In the genomic region with DNA sequence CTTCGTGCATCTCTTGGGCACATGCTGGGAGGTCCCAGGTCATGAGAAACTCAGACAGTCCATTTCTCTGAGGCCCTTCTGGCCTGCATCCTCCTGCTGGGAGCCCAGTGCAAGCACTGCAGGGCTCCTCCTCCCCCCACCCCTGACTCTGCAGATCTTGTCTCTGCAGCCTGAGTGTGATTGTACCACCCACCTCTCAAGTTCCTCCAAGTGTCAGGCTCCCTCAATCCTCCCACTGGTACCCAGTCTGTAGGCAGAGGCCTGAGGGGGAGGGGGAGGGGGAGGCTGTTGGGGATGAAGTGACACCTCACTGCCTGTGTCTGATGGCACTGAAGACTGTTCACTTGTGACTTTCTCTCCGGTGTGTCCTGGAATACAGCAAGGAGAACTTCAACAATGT, we compare ENCODE assay signal across 18 mouse cellular contexts. TPM values are rescaled to one million over a fixed set of nuclear protein-coding genes. Genes with fewer than 3 reads are reported as not detected.
"Had no signal": no experiment of that assay in that cellular context is flagged by ENCODE, and none has a peak within 500 bp of the region (broad histone marks: within the 10 kb centered on the region; RNA-seq: fewer than 3 reads in every experiment).

No protein-coding gene starts in this region.

- ATAC-seq: intestine, postnatal 0 days; liver, postnatal 0 days; lung, postnatal 0 days; midbrain, embryonic 15.5 days had no signal

- H3K27me3 ChIP-seq: limb, embryonic 15.5 days; midbrain, embryonic 12.5 days; midbrain, embryonic 15.5 days; neural tube, embryonic 12.5 days; neural tube, embryonic 15.5 days had no signal

- DNase-seq: kidney, adult 8-10 months; kidney, postnatal 36 days; left cerebral cortex, postnatal 4 days; liver, postnatal 0 days; lung, embryonic 14.5 days; thymus, adult 18-20 months; thymus, postnatal 36 days had no signal

- H3K4me3 ChIP-seq: limb, embryonic 12.5 days; limb, embryonic 15.5 days; midbrain, embryonic 12.5 days; midbrain, embryonic 15.5 days; neural tube, embryonic 12.5 days; neural tube, embryonic 15.5 days had no signal

- H3K4me2 ChIP-seq: limb, embryonic 12.5 days; limb, embryonic 15.5 days; liver, embryonic 11.5 days; lung, embryonic 14.5 days; midbrain, embryonic 12.5 days; midbrain, embryonic 15.5 days; neural tube, embryonic 12.5 days; neural tube, embryonic 15.5 days had no signal

- H3K9ac ChIP-seq: limb, embryonic 12.5 days; limb, embryonic 15.5 days; liver, embryonic 14.5 days; liver, postnatal 0 days; lung, embryonic 14.5 days; midbrain, embryonic 12.5 days; midbrain, embryonic 15.5 days; neural tube, embryonic 12.5 days; neural tube, embryonic 15.5 days had no signal

- H3K27ac ChIP-seq: limb, embryonic 12.5 days; limb, embryonic 15.5 days; liver, embryonic 14.5 days; macrophage; midbrain, embryonic 12.5 days; midbrain, embryonic 15.5 days; neural tube, embryonic 12.5 days; neural tube, embryonic 15.5 days had no signal

- H3K36me3 ChIP-seq: limb, embryonic 12.5 days; limb, embryonic 15.5 days; midbrain, embryonic 12.5 days; midbrain, embryonic 15.5 days; neural tube, embryonic 12.5 days; neural tube, embryonic 15.5 days had no signal

- H3K9me3 ChIP-seq: limb, embryonic 15.5 days; midbrain, embryonic 12.5 days; midbrain, embryonic 15.5 days; neural tube, embryonic 12.5 days; neural tube, embryonic 15.5 days had no signal

RNA-seq across cellular contexts. Expression of a gene that starts 25.7 kb away (rescaled TPM):
- polyA plus RNA-seq: macrophage had no signal
